Mouse (Mus musculus) ES-E14 (cell line): ENCODE measurements around the gene Tomm34. TPM values are rescaled to one million over a fixed set of nuclear protein-coding genes. Genes with fewer than 3 reads are reported as not detected.

ENCODE experiments used
- DNase-seq: peaks from one replicate; pipeline ENCODE4 v3.0.0-alpha.2; 2013; ENCODE audit warnings: low read depth, low spot score
- H3K27ac ChIP-seq: 2 replicates; pipeline ENCODE4 v1.5.1; 2012; ENCODE audit warnings: low read depth, mild to moderate bottlenecking, low read length, moderate library complexity, mixed read lengths; ENCODE audit not compliant: poor library complexity, insufficient read depth, severe bottlenecking
- H3K36me3 ChIP-seq: 2 replicates; pipeline ENCODE4 v1.6.1; 2012; ENCODE audit warnings: mild to moderate bottlenecking, low read length, moderate library complexity, mixed read lengths; ENCODE audit not compliant: control insufficient read depth, poor library complexity, insufficient read depth, severe bottlenecking
- H3K4me1 ChIP-seq, 2 experiments: fragments of 150-350 bp in 1 of 2; sonication (generic) in 1 of 2; 2 replicates each; pipeline ENCODE4 v1.6.1; 2012; ENCODE audit warnings: low read length in 2 of 2, mild to moderate bottlenecking in 1 of 2, mixed read lengths in 1 of 2; ENCODE audit not compliant: control insufficient read depth in 2 of 2, insufficient read depth in 2 of 2, poor library complexity in 1 of 2
- H3K4me3 ChIP-seq, 2 experiments: fragments of 150-350 bp in 1 of 2; sonication (generic) in 1 of 2; 2 replicates each; pipeline ENCODE4 v1.5.1; 2012; ENCODE audit warnings: low read length in 2 of 2, low read depth in 1 of 2, mild to moderate bottlenecking in 1 of 2, mixed read lengths in 1 of 2; ENCODE audit not compliant: insufficient read depth in 1 of 2, poor library complexity in 1 of 2, severe bottlenecking in 1 of 2
- H3K9ac ChIP-seq: 2 replicates; pipeline ENCODE4 v1.6.1; 2012; ENCODE audit warnings: low read depth, mild to moderate bottlenecking, low read length, mixed read lengths; ENCODE audit not compliant: poor library complexity, insufficient read depth, severe bottlenecking
- H3K9me3 ChIP-seq: fragments of 150-350 bp; sonication (generic); 2 replicates; pipeline ENCODE4 v1.6.1; 2012; ENCODE audit warnings: low read depth, mild to moderate bottlenecking, low read length; ENCODE audit not compliant: control insufficient read depth, insufficient read depth
- CHD2 ChIP-seq: IDR thresholded peaks from 2 replicates; pipeline ENCODE4 v1.6.1; 2014; ENCODE audit warnings: mild to moderate bottlenecking, low read depth, low read length, inconsistent platforms
- HCFC1 ChIP-seq: IDR thresholded peaks from 2 replicates; pipeline ENCODE4 v1.6.1; 2012; ENCODE audit warnings: low read length, inconsistent platforms, borderline replicate concordance; ENCODE audit not compliant: insufficient read depth
- MAFK ChIP-seq: IDR thresholded peaks from 2 replicates; pipeline ENCODE4 v1.6.1; 2014; ENCODE audit warnings: mild to moderate bottlenecking, low read depth, low read length, inconsistent platforms; ENCODE audit not compliant: insufficient read depth
- ZC3H11A ChIP-seq: IDR thresholded peaks from 2 replicates; pipeline ENCODE4 v1.6.1; 2012; ENCODE audit warnings: low read depth, mild to moderate bottlenecking, inconsistent platforms, low read length, borderline replicate concordance
- ZNF384 ChIP-seq: IDR thresholded peaks from 2 replicates; pipeline ENCODE4 v1.6.1; 2012; ENCODE audit warnings: low read depth, low read length, inconsistent platforms
- in situ Hi-C, 2 experiments: fragments of 600-800 bp; cut with MboI; formaldehyde crosslinking; loops; one replicate each; pipeline ENCODE4 v1.15.1; 2025; ENCODE audit warnings: low sequenced_read_pairs in 2 of 2, inconsistent platforms in 1 of 2; ENCODE audit not compliant: unreplicated experiment in 2 of 2
- total RNA-seq: library from RNA; depleted of rRNA; stranded (reverse); fragments of 300-350 nt; gene quantifications from 2 replicates; pipeline ENCODE4 v1.2.3, GENCODE M21; 2012

Gene Tomm34
- total RNA-seq, 1 experiment, result 41.5 TPM

DNA sequence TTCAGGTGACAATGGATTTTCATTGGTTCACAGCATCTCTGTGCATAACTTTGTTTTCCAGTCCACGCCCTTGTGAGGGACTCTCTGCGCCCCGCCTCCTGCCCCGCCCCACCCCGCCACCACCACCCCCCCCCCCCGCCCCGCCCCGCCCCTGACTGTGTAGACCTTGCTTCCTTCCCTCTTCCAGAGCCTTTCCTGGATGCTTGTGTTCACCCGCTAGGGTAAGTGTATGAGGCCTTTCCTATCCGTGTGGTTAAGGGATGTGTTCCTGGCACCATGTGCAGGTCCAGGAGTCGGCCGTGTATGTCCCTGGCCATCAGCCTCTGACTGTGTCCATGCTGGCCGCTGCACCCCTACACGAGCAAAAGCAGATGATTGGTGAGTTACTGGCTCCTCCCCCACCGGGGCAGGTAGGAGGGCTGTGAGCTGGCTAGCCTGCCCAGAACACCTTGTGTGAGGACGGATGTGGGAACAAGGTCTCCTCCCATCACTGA, 23.7 kb downstream of the Tomm34 start:
- Histone ChIP-seq H3K9ac (no peak overlapping the region), H3K4me3 (peak overlapping the region; percentile 59 to 85; a peak in 3 of 4 replicates), H3K27ac (no peak overlapping the region), H3K4me1 (peaks cover 2 to 4% of the 10 kb centered on the region in 2 experiments; a peak in 1 of 4 replicates), H3K9me3 (no peaks in the 10 kb centered on the region), H3K36me3 (peaks cover under 1% of the 10 kb centered on the region; the same call in 1 of the 2 replicates)
- in situ Hi-C loops, result no loop called here
- TF ChIP-seq MAFK (no peak), CHD2 (no peak), ZNF384 (no peak), HCFC1 (no peak), ZC3H11A (no peak)
- no peak for DNase-seq

- DNase-seq, result no peak
- no peak overlapping the region for H3K9ac ChIP-seq
- H3K4me3 ChIP-seq, result no peak overlapping the region
- H3K9me3 ChIP-seq, result no peaks in the 10 kb centered on the region
- in situ Hi-C loops, result no loop called here
- TF ChIP-seq MAFK, result no peak
- TF ChIP-seq ZNF384, result no peak
- TF ChIP-seq HCFC1, result no peak
- no peak for TF ChIP-seq ZC3H11A
- no peak for TF ChIP-seq CHD2
- H3K27ac ChIP-seq, result no peak overlapping the region
- H3K4me1 ChIP-seq, result 0 out of 4 replicates have a peak, but pooled peaks cover 0 to 2% of the 10 kb centered on the region in 2 experiments
- H3K36me3 ChIP-seq, result no peaks in the 10 kb centered on the region
Measured at GRCm38 (mm10) chr2:164041523-164041922, 29.4 kb downstream of the Tomm34 start.

- in situ Hi-C loops, result no loop called here
- Histone ChIP-seq H3K9me3 (no peaks in the 10 kb centered on the region), H3K36me3 (no peaks in the 10 kb centered on the region), H3K9ac (no peak overlapping the region), H3K4me1 (0 out of 4 replicates have a peak, but pooled peaks cover 0 to 2% of the 10 kb centered on the region in 2 experiments), H3K27ac (no peak overlapping the region), H3K4me3 (no peak overlapping the region)
- DNase-seq, result no peak
- TF ChIP-seq HCFC1 (no peak), ZNF384 (no peak), ZC3H11A (no peak)
Measured at GRCm38 (mm10) chr2:164040949-164041348, 30.0 kb downstream of the Tomm34 start.

DNA sequence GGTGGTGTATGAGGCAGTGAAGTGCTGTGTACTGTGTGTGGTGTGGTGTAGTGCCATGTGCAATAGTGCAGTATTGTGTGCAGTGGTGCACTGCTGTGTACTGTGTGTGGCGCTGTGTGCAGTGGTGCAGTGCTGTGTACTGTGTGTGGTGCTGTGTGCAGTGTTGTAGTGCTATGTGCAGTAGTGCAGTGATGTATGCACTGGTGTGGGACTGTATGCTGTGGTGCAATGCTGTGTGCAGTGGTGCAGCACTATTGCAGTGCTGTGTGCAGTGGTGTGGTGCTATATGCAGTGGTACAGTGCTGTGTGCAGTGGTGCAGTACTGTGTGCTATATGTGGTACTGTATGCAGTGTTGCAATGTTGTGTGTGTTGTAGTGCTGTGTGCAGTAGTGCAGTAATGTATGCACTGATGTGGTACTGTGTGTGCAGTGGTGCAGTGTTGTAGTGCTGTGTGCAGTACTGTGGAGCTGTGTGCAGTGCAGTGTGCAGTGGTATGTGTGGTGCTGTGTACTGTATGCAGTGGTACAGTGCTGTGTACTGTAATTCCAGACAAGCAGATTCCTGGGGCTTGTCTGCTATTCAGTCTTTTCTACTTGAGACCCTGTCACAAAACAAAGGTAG, 32.5 kb downstream of the Tomm34 start:
- Histone ChIP-seq H3K4me3 (no peak overlapping the region), H3K27ac (no peak overlapping the region), H3K9me3 (no peaks in the 10 kb centered on the region), H3K36me3 (no peaks in the 10 kb centered on the region), H3K9ac (no peak overlapping the region), H3K4me1 (no peaks in the 10 kb centered on the region)
- no peak for TF ChIP-seq ZC3H11A
- no peak for TF ChIP-seq MAFK
- no peak for TF ChIP-seq CHD2
- TF ChIP-seq ZNF384, result no peak
- TF ChIP-seq HCFC1, result no peak
- no peak for DNase-seq
- in situ Hi-C loops, result no loop called here
